Mouse (Mus musculus) heart, adult 18-20 months (tissue): ENCODE measurements around the gene Rfx4. TPM values are rescaled to one million over a fixed set of nuclear protein-coding genes. Genes with fewer than 3 reads are reported as not detected.

ENCODE experiments used
- DNase-seq, 2 experiments: peaks; one replicate each; pipeline ENCODE4 v3.0.0; 2021 to 2022; ENCODE audit warnings: mixed read lengths in 1 of 2
- long read RNA-seq, 2 experiments: library from polyadenylated mRNA; stranded (forward); transcript quantifications; one replicate each; pipeline ENCODE4 v2.0.0; 2021
- total RNA-seq, 2 experiments: library from RNA; stranded (reverse); gene quantifications; 2 replicates each; pipeline ENCODE4 v1.2.3; 2021

The Rfx4 gene
- not detected for total RNA-seq
- long read RNA-seq, experiment 1, result 0 reads
- long read RNA-seq, experiment 2, result 0 reads

DNA sequence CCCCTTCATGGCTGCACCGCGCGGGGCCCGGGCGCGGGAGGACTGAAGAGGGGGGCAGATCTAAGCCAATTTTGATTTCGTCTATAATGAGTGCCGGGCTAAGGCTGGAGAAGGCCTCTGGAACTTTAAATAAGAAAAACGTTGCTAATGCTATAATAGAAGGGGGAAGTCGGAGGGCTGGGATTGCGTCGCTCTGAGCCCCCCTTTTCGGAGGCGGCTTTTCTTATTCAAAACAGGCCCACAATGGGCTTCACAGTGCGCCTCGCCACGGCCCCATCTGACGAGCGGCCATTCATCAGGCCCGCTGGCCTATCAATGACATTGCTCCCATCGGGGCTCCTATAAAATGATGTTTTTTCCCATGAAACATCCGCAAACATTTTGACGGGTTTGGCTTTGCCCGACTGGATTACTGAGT, at the start of gene Rfx4:
Gene Rfx4 (plus strand): TSS at position 277 of the 418 bp plus-strand sequence.
- no peak for DNase-seq

DNA sequence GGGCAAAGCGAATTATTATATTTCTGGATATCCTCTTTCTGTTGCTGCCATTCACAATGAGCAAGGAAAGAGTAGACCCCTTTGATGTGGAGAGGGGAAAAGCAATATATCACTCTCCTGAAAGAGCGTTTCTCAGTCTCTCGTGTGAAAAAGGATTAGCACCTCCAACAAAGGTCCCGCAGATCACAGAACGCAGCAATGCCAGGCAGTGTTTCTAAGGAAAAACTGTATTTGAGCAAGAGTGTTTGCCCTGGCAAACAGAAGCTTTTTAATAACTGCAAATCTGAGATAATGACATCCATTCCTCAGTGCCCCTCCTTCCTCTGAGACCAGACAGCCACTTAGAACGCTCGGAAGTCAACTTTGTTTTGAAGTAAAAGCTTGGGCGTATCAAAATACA, 49.3 kb upstream of the Rfx4 start:
- DNase-seq, result no peak

DNA sequence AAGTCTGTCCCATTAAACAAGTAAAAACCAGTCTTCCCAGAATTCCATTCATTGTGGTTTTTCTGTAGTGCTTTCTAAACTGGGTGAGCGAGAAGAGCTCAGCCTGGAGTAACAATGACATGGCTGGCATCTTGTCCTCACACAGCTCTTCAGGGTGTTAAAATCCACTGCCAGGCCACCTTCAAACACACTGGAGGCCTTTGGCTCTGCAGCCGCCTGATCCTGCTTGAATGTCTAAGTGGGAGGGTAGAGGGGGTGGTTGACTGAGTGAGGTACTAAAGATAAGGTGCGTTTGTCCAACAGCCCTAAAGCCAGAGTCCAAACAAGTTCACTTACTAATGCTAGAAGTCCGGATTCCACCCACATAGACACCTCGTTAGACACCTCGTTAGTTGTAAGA, 48.6 kb upstream of the Rfx4 start:
- peak; percentile 28 to 51 for DNase-seq

DNA sequence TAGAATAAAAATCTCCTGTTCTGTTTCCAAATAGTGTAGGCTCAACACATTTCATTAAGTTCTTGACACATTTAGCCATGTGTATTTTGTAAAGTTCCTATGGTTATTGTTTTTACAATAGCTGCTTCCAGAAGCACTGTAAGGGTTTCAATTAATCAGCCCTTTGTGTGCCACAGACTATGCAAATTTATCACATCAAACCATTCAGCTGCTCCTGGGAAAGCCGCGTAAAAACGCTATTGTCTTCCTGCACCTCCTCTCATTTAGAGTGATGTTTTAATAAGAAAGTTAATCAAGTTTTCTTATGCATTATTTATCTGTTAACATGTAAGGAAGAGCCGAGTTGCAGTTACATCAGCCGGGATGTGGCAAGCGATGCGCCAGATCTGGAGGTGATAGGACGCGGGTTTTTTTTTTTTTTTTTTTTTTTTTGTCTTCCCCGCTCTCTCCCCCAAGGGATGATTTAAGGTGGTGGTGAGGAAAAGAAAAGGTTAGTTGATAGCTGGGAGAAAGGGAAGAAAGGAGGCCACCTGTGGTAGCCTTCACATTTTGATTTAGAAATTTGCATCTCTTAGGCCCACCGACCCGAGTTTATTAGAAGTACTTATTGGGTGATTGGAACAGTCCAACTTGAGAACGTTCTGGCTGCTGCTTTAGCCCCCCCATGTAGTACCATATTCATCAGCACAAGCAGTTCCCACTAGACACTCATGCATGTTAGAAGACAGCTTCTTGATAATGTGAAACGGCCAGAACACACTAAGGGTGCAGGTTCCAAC, 47.9 kb upstream of the Rfx4 start:
- DNase-seq, result no peak

DNA sequence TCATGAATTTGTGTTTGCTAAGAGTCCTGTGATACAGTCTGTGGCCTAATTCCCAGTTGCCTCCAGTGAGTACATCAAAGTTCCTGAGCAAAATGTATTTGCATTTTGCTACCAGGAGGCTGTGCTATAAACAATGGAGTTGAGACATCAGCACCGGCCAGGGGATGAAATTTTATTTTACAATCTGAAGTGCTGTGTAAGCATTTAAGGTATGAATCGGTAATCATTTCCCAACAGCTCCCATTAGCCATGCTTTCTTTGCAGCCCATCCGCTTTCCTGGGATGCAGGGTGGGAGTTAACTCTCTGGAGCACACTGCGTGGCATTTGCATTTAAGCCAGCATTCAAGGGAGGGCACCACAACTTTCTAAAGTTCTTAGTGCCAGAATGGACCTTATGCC, 45.7 kb upstream of the Rfx4 start:
- DNase-seq, result peak in 1 of 2 experiments; percentile 27

DNA sequence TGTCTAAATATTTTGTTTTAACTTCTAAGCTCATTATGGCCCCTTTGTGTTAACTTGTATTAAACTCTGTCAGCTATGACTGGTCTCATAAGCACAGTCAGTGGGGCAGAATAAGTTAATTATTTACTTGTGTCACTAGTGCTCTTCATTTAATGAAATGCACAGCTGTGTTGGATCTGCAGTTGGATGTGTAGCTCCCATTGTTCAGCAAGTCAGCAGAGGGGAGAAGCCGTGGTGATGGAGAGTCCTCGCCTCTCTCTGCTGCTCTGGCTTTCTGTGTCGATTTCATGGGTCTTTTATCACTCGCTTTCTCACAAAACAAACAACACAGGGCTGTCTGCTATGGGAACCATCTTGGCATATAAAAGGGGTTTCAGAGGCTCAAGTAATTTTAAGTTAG, 45.0 kb upstream of the Rfx4 start:
- no peak for DNase-seq

DNA sequence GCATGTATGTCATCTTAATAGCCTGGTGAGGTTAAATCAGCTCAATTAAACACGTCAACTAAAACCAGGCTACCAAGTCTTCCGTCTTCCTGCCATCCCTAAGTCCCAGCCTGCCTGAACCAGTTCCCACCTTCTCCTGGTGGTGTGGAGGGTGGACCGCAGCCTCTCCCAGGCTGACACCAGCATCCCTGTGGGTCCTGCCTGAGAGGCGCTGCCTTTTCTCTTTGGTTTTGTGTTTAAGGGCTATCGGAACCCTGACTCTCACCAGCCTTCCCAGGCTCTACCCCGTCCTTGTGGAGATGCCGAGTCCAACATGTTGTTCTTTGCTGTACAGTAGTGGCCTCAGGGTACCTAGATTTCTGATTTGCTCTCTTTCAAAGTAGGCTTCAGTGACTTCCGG, 44.4 kb upstream of the Rfx4 start:
- no peak for DNase-seq

DNA sequence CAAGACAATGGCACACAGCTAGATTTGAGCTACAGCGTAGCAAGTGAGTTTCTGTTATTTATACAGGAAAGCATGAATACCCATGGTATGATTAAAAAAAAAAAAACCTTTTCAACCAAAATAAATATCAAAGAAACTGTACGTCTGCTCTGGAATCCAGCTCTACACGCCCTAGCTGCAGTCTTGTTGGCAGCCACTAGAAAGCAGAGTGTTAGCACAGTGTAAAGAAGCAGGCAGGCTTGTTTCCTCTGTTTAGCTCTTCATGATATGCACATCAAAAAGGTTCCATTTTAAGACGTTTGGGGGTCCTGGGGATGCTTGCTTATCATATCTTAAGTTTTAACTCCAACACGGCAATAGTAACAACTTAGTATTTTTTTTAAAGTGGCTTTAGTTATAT, 43.9 kb upstream of the Rfx4 start:
- DNase-seq, result no peak

DNA sequence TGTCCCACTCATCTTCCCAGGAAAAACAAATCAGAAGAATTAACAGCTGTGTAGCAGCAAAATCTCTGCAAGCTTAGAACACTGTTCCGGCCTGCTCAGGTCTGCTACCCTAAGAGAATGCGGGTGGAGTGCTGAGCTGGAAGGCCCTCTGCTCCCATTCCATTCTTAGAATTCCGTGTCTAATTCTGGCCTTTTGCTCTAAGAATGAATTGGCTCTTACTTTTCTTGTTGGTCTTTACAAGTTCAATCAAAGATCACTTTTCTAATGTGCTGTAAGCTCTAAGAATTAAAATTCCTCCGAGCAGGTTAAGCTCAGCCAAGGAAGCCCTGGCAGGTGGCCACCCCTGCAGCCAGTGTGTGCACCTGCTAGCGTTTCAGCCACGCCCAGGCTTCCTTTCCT, 43.3 kb upstream of the Rfx4 start:
- no peak for DNase-seq

DNA sequence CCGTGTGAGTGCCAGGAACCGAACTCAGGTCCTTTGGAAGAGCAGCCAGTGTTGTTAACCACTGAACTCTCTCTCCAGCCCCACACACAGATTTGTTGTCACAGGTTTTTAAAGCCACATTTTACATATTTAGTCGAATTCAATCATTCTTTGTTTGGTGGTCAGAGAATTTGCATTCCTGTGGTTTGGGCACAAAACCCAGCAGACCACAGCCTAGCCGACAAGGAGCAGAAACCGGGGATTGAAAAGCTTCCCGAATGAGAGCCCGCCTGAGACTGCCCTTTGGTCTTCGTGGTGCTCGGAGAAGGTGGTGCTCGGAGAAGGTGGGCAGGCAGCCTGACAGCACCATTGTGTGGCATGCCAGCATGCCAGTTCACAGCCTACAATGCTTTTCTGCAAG, 42.8 kb upstream of the Rfx4 start:
- DNase-seq, result no peak

DNA sequence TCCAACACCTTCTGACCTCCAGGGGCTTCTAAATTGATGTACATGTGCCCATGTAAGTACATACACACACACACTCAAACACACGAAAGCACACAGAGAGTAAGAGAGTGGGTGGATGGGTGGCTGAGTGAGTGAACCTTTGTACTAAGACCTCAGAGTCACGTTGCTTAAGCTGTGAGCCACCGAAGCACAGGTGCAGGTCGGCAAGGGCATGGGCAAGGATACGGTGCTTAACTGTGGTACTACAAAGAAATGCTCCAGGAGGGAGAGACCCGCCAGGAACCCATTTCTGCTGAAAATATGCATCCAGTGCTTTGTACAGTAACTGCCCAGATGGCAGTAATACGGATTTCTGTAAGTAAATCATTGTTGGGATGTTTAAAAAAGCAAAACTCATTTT, 40.2 kb upstream of the Rfx4 start:
- no peak for DNase-seq

DNA sequence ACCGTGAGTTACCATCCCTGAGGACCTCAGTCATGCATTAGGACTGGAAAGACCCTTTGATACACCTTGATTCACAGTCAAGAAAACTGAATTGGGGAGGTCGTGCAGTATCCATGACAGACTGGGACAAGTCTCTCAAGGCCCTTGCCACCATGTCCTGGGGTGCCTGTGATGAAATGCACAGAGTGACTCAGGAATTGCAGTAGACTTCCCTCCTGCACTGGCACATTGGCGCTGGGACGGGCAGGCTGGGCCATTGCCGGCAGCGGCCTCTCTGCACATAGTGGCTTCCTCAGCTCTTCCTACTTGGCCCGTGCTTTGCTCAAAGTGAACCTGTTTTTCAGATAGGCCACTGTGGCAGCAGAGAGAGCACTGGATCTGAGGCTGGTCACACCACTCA, 39.3 kb upstream of the Rfx4 start:
- no peak for DNase-seq

DNA sequence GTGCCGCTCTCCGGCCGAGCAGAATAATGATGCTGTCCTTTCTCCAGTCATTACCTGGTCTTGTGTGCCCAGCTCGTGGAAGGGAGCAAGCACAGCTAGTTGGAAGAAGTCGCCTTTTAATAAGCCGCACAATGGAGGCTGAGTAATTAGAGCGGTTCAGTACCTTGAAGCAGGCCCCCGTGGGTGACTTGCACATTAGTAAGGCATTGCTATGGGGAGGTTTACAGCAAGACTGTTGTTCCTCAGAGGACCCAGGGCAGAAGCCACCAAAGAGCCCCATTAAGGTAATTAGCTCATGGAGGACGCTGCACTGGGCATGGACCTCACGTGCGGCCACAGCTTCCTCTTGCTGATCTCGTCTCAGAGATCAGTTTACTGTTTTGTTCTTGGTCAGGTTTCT, 33.2 kb upstream of the Rfx4 start:
- no peak for DNase-seq

DNA sequence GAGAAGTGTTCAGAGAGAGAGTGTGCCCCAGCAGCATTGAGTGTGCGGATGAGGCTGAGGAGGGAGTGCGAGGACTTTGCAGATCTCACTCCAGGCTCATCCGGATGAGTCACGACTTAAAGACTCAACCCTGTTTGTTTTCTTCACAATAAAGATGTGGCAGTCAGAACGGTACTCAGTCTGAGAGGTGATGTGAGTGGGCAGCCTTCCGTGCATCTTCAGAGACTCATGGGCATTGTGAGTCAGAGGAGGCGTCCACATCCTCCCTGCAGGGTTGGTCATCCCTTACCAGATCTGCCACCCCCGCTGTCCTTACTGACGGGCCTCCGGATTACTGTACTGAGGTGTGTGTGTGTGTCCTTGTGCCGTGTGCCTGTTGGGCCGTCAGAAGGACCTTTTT, 28.9 kb upstream of the Rfx4 start:
- no peak for DNase-seq

DNA sequence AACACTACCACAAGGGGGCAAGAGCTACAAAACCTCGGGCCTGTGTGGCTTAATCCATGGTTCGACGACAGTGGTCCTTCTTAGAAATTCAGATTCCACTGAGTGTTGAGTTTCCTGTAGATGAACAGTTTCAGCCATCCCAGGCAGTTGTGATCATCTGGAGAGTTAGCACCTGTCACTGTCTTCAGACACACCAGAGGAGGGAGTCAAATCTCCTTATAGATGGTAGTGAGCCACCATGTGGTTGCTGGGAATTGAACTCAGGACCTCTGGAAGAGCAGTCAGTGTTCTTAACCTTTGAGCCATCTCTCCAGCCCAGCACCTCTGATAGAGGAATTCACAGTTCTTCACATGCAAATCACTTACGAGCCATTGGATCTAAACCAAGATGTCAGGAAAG, 28.1 kb upstream of the Rfx4 start:
- DNase-seq, result no peak

DNA sequence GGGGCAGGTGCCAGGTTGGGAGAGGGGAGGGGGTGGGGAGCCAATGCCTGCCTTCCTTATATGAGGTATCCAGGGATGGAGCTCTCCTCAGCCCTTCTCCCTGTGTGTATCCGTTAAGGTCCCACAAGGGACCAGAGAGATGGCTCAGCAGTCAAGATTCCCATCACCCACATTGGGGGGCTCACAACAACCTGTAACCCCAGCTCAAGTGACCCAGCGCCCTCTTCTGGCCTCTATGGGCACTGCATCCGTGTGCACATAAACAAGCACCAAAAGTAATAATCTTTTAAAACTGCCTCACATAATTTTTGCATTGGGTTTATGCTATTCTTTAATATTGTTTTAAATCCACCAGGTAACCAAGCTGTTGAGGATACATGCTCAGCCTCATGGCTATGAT, 25.8 kb upstream of the Rfx4 start:
- no peak for DNase-seq

DNA sequence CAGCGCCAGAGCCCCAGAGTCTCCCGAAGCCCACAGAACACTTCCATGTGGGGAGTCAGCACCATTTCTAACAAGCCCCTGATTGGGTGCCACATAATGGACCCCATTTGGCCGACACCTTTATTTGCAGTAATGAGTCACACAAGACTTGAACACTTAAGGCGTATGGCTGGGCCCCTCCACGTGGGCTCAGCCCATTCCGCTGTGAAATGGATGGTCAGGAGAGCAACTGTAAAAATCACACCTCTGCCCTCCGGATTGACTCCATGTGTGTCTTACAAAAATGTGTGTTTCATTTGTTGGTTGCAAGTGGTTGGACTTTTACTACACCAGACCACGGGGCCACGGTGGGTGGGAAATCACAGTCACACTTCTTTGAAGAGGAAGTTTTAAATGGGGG, 24.9 kb upstream of the Rfx4 start:
- DNase-seq, result no peak

DNA sequence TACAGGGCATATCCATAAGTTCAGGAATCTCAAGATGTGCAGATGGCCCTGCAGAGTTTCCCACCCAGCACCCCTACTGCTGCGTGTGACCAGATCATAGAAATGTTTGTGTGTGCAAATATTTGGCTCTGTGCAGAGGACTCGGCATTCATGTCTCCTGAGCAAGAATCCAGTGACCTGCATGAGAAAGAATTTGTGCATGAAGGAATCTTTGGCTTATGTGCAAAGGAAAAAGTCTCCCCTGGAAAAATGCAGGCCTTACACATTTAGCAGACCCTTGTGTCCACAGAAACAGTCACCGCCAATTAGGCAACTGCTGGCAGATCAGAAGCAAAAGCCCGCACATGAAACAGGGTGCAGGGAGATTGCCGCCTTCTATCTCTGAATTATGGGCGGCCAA, 22.4 kb upstream of the Rfx4 start:
- no peak for DNase-seq

DNA sequence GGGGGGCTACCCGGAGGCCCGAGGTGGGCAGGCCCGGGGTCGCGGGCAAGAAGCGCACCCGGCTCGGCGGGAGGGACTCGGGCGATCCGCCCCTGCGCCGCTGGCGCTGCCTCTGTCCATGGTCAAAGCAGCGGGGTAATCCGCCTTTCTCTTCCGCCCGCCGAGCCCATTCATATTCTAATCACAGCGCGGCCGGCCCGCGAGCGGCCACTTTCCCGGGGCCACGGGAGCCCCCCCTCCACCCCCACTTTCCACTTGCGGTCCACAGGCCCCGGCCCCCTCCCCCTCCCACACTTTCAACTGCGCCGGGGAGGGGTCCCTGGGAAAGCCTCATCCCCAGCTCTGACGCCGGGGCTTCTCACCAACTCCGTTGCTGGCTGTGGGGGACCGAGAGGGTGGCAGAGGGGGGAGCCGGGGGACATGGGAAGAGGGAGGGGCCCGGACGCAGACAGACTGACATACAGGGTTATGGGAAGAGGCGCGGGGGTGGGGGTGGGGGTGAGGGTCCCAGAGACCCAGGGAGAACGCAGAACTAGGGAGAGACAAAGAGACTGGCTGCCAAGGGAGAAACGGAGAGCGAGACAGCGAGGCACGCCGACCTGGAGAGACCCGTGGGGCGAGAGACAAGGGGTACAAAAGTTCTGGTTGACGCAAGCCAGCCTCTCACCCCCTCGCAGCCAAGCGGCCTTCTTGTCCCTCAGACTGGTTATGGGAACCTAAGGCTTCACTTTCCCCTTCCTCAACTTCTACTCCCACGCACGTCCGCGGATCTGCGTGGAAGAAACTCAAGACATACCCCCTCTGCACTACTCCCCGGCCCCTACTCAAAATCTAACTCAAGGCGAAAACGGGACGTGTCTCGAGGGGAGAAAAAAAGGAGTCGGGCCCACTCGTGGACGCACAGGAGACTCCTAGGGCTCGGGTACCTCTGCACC, 744 bp upstream of the Rfx4 start:
- DNase-seq, result no peak

DNA sequence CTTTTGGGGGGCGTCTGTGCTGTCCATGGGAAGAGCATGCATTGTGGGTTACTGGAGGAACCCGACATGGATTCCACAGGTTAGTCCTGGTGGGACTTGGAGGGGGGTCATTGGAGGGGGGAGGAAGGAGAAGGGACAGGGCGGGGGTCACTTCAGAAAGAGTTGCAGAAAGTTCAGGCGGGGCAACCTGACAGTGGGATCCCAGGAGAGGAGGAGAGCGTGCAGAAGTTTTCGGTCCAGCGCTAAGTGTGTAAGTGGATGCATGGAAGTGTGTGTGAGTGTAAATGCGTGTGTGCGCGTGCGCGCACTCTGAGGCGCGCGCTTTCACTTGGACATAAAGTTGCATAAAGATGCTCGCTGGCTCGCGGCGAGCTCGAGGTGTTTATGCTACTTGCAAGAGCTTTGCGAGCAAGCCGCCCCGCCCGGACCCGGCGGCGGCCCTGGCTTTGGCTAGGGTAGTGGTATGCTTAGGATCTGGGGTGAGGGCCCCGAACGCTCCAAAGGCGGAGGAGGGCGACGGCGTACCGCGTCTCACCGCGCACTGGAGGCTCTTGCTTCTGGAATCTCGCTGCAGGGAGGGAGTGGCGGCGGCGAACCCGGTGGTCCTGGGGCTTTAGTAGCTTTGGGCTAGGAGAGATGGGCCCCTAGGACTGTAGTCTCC, 703 bp downstream of the Rfx4 start:
- DNase-seq, result no peak

DNA sequence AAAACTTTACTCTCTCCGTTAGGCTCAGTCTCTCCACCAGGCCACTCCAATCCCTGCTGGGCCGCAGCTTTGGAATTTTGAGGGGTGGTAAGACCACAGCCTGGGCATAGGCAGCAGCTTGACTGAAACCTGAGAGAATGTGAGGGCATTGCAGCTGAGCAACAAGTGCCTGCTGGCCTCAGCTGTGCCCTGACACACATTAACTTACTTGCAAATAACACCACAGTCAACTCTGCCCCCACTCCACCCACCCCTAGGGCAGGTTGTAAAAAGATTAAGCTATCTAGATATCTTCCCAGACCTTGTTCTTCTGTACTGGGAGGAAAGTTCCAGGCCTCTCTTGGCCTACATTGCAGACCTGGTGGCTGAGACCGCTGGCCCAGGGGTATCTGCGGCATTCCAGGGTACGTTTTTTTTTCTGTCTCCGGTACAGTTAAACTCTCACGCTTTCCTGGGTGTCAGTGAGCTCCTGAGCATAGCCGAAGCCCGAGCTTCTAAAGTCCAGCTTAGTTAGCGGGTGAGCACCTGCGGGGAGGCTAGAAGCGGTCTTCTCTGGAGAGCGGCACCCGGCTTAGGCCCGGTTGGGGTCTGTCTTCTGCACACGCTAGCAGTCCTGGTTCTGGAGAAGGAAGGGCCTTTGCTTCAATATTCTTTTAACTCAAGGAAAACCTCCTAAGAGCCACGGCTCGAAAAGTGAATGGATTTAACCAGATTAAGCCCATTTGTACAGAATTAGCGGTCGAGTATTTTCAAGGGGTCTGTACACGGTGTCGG, 1.8 kb downstream of the Rfx4 start:
- no peak for DNase-seq

DNA sequence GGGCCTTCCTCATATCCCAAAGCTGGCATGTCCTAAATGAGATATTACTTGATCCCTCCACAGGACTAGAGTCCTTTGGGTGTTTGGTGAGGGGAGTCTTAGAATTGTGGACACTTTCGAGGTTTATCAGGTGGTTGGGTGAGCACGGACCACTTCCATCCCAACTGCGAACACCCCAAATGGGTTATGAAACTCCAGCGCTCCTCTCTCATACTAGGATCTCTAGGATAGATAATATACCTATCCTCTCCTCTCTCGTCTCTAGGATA, 2.3 kb downstream of the Rfx4 start:
- no peak for DNase-seq
